Mouse (Mus musculus): ENCODE results near the gene Mgat4d. TPM values are rescaled to one million over a fixed set of nuclear protein-coding genes. Genes with fewer than 3 reads are reported as not detected.
"Not testable (repeated sequence)": the region's sequence is repeated elsewhere in the genome, so short reads cannot be mapped to it uniquely, and the experiment has no call there.

Gene Mgat4d
- polyA plus RNA-seq, 1 experiment from 2014 or later, result not detected

- Histone ChIP-seq H3K4me2 (no peak overlapping the region), H3K9ac (no peak overlapping the region), H3K36me3 (no peaks in the 10 kb centered on the region), H3K27me3 (no peaks in the 10 kb centered on the region), H3K4me1 (replicated peaks) (no peaks in the 10 kb centered on the region), H3K4me3 (no peak overlapping the region), H3K27ac (replicated peaks) (no peak overlapping the region), H3K9me3 (no peaks in the 10 kb centered on the region)
- ATAC-seq (ENCODE audit: low FRiP score, low read depth), result no peak
- 78% methylated on average over 11 of the region's 11 CpGs for WGBS
Observed at GRCm38 (mm10) chr8:83426104-83426759, 78.0 kb downstream of the Mgat4d start.

- Histone ChIP-seq H3K27me3 (no peaks in the 10 kb centered on the region), H3K36me3 (no peaks in the 10 kb centered on the region), H3K4me1 (replicated peaks) (no peaks in the 10 kb centered on the region), H3K9ac (no peak overlapping the region), H3K27ac (replicated peaks) (no peak overlapping the region), H3K9me3 (no peaks in the 10 kb centered on the region), H3K4me2 (no peak overlapping the region), H3K4me3 (no peak overlapping the region)
- ATAC-seq (ENCODE audit: low FRiP score, low read depth), result no peak
- WGBS, result 89% methylated on average over 7 of the region's 7 CpGs
Observed at GRCm38 (mm10) chr8:83426949-83427348, 78.7 kb downstream of the Mgat4d start.

GRCm38 (mm10) chr8:83428621-83429020 is 80.3 kb downstream of the Mgat4d start:
- not testable (repeated sequence) for H3K9ac ChIP-seq; H3K36me3 ChIP-seq; H3K27me3 ChIP-seq; H3K4me2 ChIP-seq; H3K27ac ChIP-seq (replicated peaks); ATAC-seq (ENCODE audit: low FRiP score, low read depth); H3K4me3 ChIP-seq; H3K9me3 ChIP-seq; H3K4me1 ChIP-seq (replicated peaks)
- 93% methylated on average over 3 of the region's 3 CpGs for WGBS

GRCm38 (mm10) chr8:83429071-83429524 is 80.8 kb downstream of the Mgat4d start:
- Histone ChIP-seq H3K4me1 (replicated peaks) (no peaks in the 10 kb centered on the region), H3K4me3 (no peak overlapping the region), H3K36me3 (peaks cover 4% of the 10 kb centered on the region; the same call in 1 of the 2 replicates), H3K27ac (replicated peaks) (no peak overlapping the region), H3K4me2 (no peak overlapping the region), H3K27me3 (no peaks in the 10 kb centered on the region), H3K9me3 (no peaks in the 10 kb centered on the region), H3K9ac (no peak overlapping the region)
- ATAC-seq (ENCODE audit: low FRiP score, low read depth), result no peak
- WGBS, result 79% methylated on average over 4 of the region's 4 CpGs

Other genes with a start within 250 kb of the Mgat4d start
- gene Tbc1d9, start 183.1 kb upstream of the Mgat4d start, polyA plus RNA-seq (2015; fragmentation: Nextera tagmentation; extraction: Ambion mirVana), result 15.7 and 17.0 TPM in 2 replicates
- gene Gm10645, start 182.3 kb upstream of the Mgat4d start, polyA plus RNA-seq (2015; fragmentation: Nextera tagmentation; extraction: Ambion mirVana), result 8.1 and 8.9 TPM in 2 replicates
- gene Ucp1, start 58.1 kb upstream of the Mgat4d start, polyA plus RNA-seq (2015; fragmentation: Nextera tagmentation; extraction: Ambion mirVana), result 0.09 TPM in 1 of 2 replicates, not detected in the other
- 21.6 and 21.8 TPM in 2 replicates for gene Elmod2, start 16.0 kb upstream of the Mgat4d start, polyA plus RNA-seq (2015; fragmentation: Nextera tagmentation; extraction: Ambion mirVana)
- 14.1 and 14.3 TPM in 2 replicates for gene Clgn, start 41.4 kb downstream of the Mgat4d start, polyA plus RNA-seq (2015; fragmentation: Nextera tagmentation; extraction: Ambion mirVana)
- gene Scoc, start 109.9 kb downstream of the Mgat4d start, polyA plus RNA-seq (2015; fragmentation: Nextera tagmentation; extraction: Ambion mirVana), result 268 and 277 TPM in 2 replicates
- gene Olfr370, start 187.3 kb downstream of the Mgat4d start, polyA plus RNA-seq (2015; fragmentation: Nextera tagmentation; extraction: Ambion mirVana), result 0.04 TPM in 1 of 2 replicates, not detected in the other
- gene Ndufb7, start 218.2 kb downstream of the Mgat4d start, polyA plus RNA-seq (2015; fragmentation: Nextera tagmentation; extraction: Ambion mirVana), result 333 and 340 TPM in 2 replicates

Measured in hindbrain, embryonic 15.5 days (tissue).